Mouse (Mus musculus) spleen, postnatal 10 days (tissue): ENCODE data around the gene Cox10.

ENCODE experiments used
- DNase-seq, 2 experiments: peaks; one replicate each; pipeline ENCODE4 v3.0.0; 2021 to 2022; ENCODE audit warnings: low spot score in 2 of 2

Cox10 gene

GRCm38 (mm10) chr11:64000200-64000794 lies 79.0 kb downstream of the Cox10 start:
- DNase-seq = no peak

- no peak for DNase-seq
These were observed 79.8 kb downstream of the Cox10 start for GRCm38 (mm10) chr11:63999431-63999830.

GRCm38 (mm10) chr11:63991958-63992357 lies 87.3 kb downstream of the Cox10 start:
- no peak for DNase-seq

GRCm38 (mm10) chr11:63990759-63991158 lies 88.5 kb downstream of the Cox10 start:
- DNase-seq = no peak

GRCm38 (mm10) chr11:63990311-63990710 lies 89.0 kb downstream of the Cox10 start:
- DNase-seq = no peak

GRCm38 (mm10) chr11:63988991-63989860 lies 90.0 kb downstream of the Cox10 start:
- no peak for DNase-seq

- DNase-seq = no peak
These were observed 91.1 kb downstream of the Cox10 start for GRCm38 (mm10) chr11:63988031-63988665.

GRCm38 (mm10) chr11:63986710-63987109 lies 92.6 kb downstream of the Cox10 start:
- no peak for DNase-seq

GRCm38 (mm10) chr11:63985481-63985880 lies 93.8 kb downstream of the Cox10 start:
- DNase-seq = no peak

GRCm38 (mm10) chr11:63984622-63985168 lies 94.6 kb downstream of the Cox10 start:
- DNase-seq = no peak

GRCm38 (mm10) chr11:63977741-63978140 lies 101.5 kb downstream of the Cox10 start:
- no peak for DNase-seq

- no peak for DNase-seq
These were observed 102.5 kb downstream of the Cox10 start for GRCm38 (mm10) chr11:63976775-63977174.

GRCm38 (mm10) chr11:63975260-63975899 lies 103.9 kb downstream of the Cox10 start:
- DNase-seq = no peak

- DNase-seq = no peak
These were observed 105.3 kb downstream of the Cox10 start for GRCm38 (mm10) chr11:63973973-63974372.

- DNase-seq = no peak
These were observed 107.8 kb downstream of the Cox10 start for GRCm38 (mm10) chr11:63971462-63971861.

- DNase-seq = no peak
These were observed 108.5 kb downstream of the Cox10 start for GRCm38 (mm10) chr11:63970818-63971217.

- DNase-seq = no peak
These were observed 109.9 kb downstream of the Cox10 start for GRCm38 (mm10) chr11:63969205-63969910.

- DNase-seq = peak in 1 of 2 experiments; percentile 23
These were observed 110.8 kb downstream of the Cox10 start for GRCm38 (mm10) chr11:63968388-63969035.

- no peak for DNase-seq
These were observed 111.5 kb downstream of the Cox10 start for GRCm38 (mm10) chr11:63967641-63968387.

- DNase-seq = no peak
These were observed 113.8 kb downstream of the Cox10 start for GRCm38 (mm10) chr11:63965437-63965836.
